Mouse (Mus musculus) small intestine, adult 2 months (tissue): ENCODE data around the gene Cdrt4.

Experiments used
- CTCF ChIP-seq: fragments of 200-500 bp; IDR thresholded peaks from 2 replicates; pipeline ENCODE4 v1.5.1; 2012; ENCODE audit warnings: low read depth, mild to moderate bottlenecking, control low read depth, inconsistent platforms, low read length, moderate library complexity, mixed read lengths; ENCODE audit not compliant: insufficient replicate concordance, insufficient read length; ENCODE audit errors: extremely low read depth
- POLR2A ChIP-seq: fragments of 200-500 bp; IDR thresholded peaks from 2 replicates; pipeline ENCODE4 v1.6.1; 2012; ENCODE audit warnings: low read depth, mild to moderate bottlenecking, control low read depth, inconsistent platforms, low read length, moderate library complexity

DNA sequence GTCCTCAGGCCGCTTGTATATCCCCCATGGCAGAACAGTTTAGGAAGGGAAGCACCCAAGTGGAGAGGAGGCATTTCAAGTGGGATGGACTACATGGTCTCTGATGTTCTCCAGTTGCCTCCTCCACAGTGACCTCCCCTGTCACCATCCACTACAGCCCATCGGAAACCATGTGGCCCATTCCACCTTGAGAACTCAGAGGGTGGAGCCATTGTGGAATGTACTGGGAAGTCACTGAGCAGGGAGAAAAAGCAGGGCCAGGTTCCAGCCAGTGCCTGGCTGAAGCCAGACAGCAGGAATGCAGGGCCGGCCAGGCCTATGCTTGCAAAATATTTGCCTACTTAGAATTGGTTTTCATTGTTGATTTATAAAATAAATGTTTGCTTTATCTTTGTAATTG is 3.8 kb downstream of the Cdrt4 start:
- no peak for TF ChIP-seq CTCF
- TF ChIP-seq POLR2A, result no peak
